Mouse (Mus musculus) lung, postnatal 4 days (tissue): ENCODE results near the gene Agtrap.
"Not testable (repeated sequence)": the region's sequence is repeated elsewhere in the genome, so short reads cannot be mapped to it uniquely, and the experiment has no call there.

Experiments
- DNase-seq, 2 experiments: peaks; one replicate each; pipeline ENCODE4 v3.0.0; 2021

The Agtrap gene

DNA sequence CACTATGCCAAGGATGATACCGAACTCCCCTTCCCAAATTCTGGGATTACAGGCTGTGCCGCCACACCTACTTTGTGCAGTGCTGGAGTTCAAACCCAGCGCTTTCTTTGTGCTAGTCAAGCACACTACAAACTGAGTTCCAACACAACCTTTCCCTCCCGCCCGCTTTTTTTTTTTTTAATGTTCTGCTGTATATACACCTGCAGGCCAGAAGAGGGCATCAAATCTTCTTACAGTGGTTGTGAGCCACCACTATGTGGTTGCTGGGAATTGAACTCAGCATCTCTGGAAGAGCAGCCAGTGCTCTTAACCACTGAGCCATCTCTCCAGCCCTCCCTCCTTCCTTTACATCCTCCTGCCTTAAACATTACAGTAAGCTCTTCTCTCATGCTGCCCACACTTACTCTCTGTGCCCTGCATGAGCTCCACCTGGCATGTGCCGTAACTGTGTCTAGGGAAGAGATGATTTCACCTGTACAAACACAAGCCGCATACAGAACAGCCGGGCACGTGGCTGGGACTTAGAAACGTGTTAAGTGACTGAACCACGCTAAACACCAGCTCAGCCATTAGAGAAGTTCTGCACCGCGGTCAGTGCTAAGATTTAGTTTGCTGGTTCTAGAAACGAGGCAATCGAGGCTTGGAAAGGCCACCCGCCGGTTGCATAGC is 13.2 kb downstream of the Agtrap start:
- no peak for DNase-seq

DNA sequence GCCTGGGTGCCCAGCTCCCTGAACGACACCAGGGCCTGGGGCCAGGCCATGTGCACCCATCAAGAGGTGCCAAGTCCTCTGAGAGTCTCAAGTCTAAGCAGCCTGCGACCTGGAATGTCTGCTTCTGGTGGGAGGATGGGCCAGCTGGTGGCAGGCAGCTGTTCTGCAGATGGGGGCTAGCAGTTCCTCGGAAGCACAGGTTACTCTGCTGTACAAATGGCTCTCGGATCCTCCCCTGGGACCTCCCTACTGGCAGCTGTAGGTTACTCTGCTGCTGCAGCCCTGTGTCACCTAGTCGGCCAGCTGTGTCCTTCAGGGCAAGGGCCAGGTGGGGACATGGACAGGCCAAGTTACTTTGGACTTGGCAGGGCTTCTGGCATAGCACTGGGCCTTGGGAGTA is 16.3 kb downstream of the Agtrap start:
- no peak for DNase-seq

DNA sequence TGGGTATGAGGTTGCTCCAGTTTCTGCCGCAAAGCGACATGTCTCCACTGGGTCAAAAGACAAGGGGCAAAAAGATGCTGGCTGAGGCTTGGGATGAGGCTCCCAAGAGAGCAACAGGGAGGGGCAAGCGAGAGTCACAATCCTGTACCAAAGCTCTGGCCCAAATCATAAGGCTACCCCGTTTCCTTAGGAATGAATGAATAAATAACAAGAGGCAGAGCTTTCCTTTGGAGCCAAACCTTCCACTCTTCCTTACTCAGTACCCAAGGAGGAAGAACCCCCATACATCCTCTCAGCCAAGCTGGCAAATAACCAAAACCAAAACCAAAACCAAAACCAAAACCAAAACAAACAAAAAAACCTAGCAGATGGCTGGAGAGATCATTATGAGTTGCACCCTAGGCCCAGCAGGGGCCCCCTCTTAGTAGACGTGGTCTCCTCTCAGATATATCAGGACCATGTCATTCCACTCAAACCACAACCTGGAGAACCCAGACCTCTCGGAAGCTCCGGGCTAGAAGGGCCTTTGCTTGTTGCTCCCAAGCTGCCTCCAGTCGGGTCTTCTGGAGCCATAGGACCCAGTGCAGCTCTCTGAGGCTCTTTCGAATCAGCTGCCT is 18.1 kb downstream of the Agtrap start:
- DNase-seq, result no peak

DNA sequence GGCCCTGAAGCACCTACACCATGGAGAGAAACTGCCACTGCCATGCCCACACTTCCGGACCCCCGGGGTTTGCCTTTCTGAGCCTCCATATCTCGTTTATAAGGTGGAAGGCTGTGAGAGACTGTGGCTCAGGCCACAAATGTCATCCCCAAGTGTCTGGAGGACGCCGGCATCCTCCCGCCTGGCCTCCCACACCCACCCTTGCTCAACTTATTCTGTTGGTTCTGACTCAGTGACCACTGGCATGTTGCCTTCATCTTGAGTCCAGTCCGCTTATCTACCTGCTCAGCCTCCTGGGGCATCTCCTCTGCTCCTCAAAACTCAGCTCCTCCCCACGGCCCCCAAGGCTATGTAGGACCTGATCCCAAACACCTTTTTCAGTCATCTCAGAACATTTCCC is 20.5 kb downstream of the Agtrap start:
- no peak for DNase-seq

DNA sequence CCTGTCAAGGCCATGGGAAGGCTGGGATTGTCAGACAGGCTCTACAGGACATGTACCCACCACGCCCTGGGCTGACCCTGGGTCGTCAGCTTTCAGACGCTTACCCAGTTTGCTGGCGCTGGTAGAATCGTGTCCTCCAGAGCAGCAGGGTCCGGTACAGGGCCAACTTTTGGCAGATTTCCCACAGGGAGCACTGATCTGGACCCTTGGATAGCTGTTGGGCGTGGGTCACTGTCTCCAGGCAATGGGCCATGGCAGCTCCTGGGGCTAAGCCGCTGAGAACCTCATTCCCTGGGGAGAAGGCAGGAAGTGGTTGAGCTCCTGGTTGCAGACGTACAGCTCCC is 21.5 kb downstream of the Agtrap start:
- DNase-seq, result no peak

DNA sequence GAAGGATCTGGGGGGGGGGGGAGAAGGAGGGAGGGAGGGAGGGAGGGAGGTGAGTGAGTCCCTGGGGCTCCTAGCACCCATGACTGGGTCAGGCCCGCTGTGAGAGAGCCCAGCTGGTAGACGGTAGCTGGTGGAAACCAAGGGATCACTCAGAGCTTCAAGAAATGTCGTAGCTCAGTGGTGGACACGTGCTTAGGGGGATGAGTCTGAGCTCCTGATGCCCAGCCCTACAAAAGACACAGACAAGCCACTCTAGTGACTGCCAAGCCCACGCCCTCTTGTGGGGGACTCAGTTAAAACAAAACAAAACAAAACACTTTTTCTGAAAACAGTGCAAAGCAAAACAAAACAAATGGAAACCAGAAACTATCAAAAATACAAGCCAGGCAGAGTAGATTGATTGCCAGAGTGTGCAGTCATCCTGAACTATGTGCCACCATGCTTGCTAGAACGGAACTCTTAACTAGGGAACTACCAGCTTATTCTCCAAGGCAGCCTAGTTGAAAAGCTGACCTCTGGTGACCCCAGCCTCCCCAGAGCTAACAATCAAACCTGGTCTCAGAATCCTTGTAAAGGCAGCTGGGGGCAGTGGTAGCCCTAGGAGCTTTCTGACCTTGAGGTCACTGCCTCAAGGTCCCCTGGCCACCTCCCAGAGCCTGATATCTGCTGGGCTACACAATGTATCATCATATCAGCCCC is 22.0 kb downstream of the Agtrap start:
- no peak for DNase-seq

DNA sequence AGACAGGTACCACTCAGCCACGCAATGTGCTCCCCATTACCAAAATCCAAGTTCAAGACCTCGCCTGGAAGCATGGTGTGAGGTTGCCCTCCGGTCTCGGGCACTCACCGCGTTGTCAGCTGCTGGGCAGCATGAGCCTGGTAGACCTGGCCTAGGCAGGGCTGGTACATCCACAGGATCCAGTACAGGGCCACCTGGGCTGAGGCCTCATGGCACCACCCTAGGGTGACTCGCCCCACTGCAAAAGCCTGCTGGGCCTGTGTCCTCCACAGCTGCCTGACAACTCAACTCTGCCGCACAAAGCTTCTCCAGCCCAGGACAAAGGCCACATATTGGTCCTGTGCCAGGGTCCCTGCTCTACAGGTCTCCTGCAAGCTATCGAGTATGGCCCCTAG is 26.7 kb downstream of the Agtrap start:
- DNase-seq, result no peak

DNA sequence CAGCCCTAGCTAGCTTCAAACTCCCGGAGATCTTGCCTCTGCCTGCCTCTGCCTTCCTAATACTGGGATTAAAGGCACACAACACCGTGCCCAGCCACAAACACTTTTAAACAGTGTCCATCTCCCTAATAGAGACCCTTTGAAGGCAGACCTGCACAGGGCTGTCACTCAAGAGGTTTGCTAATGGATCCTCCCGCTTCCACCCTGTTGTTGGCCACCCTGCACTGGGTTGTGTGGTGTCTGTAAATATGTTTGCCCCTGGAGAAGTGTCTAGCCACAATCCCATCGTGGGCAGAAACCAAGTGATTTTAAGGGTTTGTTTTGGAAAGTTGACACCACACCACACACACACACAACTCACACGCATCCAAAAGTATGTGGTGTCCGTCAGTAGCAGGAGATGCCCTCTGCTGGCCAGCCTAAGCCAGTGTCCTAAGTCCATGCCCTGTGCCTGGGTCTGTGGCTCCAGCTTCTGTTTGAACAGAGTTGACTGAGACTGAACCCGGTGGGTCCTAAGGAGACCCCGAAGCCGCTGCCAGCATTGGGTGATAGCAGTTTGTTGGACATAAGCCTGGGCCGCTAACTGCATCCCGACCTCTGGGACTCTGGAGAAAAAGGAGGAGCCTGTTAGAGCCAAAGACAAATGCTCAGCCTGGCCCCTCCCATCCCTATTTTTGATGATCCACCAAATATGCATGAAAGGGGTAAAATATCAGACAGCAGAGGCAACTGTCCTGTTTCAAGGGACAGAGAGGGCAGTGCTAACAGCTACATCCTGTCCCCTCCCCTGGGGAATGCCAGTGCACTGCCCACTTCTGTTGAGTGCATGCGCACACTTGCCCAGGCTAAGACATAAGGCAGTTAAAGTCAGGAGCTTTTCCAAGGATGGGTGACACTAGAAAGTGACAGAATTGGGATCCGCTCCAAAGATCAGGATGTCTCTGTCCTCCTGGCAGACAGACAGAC is 27.4 kb downstream of the Agtrap start:
- DNase-seq, result peak; percentile 76 to 77

DNA sequence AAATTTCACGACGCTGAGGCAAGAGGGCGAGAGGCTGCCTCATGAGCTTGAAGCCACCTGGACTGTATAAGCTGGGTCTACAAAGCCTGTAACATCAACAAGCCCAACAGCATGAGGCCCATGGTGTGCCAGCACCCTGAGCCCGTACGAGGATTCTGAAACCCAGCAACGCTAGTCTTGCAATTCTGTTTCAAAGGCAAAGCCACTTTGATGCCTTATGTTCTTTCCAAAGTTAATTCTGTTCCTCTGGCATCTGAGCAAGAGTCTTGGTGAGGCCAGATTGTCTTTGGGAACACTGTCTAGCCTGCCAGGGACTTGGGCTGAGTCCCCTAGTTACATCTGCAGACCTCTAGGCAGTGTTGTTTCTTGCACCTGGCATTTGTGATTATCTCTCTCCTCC is 28.8 kb downstream of the Agtrap start:
- no peak for DNase-seq

DNA sequence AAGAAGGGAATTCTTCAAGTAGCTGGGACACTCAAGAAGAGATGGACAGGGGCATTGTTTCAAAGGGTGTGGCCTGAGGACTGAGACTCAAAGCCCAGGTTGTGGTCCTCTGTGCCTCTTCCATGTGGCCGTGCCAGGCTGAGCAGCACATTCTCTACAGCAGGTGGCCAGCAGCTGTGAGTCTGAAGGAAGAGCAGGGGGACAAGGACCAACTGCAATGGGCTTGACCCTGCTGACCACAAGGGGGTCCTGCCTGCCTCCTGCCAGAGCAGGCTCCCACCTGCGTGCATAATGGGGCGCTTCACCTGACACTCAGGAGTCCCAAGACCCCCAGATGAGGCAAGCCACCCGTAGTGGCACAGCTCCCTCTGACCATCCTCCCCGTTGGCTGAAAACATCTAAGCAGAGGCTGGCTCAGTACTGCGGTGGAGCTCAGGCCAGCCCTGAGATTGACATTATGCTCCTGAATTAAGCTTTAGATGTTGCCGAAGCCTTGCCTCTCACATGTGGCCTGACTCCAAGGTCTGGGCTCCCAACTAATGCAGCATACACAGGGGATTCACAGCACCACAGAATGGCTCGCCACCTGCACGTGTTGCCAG is 29.5 kb downstream of the Agtrap start:
- DNase-seq, result no peak

DNA sequence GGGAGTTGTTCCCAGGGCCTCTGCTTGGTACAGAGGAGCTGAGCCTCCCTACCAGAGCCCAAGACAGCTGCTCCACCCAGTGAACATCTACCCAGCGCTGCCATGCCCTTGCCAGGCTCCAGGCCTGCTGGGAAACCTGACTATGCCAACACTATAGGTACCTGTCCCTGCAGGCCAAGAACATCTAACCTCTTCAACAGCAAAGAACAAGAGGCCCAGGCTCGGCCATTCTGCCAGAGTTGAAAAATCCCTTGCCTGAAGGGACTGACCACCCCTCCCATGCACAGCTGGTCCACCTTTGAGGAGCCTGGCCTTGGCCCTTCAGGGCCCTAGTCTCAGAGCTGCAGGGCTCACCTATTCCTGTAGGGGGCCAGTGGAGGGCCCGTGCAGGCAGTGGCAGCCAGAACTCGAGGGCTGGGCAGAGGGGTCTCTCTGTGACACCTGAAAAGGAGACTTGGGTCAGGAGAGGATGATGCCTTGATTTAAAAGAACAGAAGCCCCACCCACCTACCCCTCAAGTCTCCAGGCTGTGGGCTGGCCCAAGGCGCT is 30.1 kb downstream of the Agtrap start:
- no peak for DNase-seq

DNA sequence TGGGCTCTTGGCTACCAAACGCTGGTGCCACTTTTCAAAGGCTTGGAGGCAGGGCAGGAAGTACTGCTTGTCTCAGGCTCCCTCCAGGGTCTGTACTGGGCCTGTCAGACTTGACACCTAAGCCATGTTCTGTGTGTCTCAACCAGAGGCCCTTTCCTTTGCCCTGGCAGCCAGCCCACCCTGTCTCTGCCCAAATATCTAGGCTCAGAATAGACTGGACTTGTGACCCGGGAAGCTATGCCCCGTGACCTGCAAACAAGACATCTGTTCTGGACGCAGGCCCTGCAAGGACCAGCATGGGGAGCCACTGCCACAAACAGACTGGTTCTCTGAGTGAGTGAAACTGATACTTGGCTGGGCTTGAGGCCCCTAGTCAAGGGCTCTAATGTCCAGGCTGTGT is 31.0 kb downstream of the Agtrap start:
- DNase-seq, result no peak

DNA sequence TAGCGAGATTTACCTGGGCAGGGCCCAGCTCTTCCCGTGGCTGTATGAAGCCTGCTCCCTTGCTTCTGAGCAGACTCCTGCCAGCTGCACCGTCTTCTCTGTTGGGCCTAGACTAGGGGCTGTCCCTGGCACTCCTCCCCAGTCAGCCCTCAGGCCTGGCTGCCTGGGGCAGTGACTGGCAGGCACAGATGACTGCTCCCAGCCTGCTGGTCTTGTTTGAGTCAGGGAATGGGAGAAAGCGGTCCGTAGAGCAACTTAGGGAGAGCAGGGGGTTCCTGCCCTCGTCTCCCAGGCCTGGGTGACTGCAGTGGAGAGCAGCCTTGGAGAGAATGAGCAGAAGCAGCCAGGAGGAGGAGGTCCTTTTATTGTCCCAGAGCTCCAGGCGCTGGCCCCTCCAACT is 31.6 kb downstream of the Agtrap start:
- no peak for DNase-seq

DNA sequence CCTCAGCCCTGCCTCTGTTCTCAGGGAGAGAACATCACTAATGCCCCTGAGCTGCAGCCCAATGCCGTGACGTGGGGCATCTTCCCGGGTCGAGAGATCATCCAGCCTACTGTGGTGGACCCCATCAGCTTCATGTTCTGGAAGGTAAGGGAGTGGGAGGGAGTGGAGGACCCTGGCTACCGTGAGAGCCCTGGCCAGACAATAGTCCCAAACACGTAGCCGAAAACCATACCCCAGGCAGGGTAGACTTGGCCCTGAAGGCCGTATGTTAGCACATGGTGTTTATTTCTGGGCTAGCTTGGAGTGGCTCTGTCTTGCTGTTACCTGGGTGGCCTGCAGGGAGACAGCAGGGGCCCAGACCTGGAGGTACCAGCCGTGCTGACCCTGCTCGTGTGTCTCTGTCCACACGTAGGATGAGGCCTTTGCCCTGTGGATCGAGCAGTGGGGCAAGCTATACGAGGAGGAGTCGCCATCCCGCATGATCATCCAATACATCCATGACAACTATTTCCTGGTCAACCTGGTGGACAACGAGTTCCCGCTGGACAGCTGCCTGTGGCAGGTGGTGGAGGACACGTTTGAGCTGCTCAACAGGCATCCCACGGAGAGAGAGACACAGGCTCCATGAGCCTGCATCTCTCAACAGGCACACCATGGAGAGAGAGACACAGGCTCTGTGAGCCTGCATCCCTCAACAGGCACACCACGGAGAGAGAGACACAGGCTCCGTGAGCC is 32.7 kb downstream of the Agtrap start:
- no peak for DNase-seq

DNA sequence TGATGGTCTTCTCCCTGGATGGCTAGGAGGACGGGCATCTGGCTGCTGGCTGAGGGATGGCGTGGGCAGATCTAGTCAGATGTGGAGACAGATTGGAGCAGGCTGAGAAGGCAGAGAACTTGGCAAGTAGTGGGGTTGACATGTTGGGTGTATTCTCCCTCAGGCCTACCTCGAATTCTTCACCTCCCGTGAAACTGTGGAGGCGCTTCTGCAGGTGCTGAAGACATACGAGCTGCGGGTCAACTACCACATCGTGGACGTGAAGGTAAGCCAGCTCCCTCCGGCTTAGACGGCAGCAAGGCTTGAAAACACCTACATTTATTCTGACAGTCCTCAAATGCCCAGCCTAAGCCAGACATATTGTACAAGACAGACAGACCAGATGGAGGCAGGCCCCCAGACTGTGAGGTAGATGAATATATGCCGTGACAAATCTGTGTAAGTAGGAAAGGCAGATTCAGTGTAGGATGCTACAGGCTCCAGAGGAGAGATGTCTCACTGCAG is 34.4 kb downstream of the Agtrap start:
- DNase-seq, result no peak

DNA sequence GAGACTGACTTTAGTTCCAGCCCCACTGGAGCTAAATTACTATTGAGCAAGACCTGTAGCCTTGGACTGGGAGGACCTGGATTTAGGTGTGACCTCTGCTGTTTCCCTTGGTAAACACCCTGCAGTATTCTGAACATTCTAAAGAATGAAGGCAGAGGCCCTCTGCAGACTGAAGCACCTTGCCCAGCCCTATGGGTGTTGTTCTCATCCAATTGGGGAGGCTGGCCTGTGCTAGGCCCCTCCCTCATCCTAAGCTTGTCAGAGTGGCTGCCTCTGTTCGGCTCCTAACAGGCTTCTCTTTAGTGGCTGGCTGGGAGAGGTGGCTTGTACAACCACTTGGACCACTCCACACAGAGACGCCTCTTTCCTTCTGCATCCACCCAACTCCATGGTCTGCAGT is 34.9 kb downstream of the Agtrap start:
- no peak for DNase-seq

DNA sequence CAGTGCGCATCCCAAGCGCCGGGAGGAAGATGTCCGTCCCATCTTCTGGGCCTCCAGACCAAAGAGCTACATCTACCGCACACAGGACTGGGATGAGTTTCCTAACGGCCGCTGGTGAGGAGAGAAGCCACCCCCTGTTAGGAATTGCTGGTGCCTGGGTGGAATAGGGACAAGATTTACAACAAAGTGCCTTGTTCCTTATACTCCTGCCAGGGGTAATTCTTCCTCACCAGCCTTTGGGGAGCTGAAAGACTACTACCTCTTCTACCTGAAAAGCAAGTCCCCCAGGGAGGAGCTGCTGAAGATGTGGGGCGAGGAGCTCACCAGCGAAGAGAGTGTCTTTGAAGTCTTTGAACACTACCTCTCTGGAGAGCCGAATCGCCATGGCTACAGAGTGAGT is 35.9 kb downstream of the Agtrap start:
- DNase-seq, result no peak

DNA sequence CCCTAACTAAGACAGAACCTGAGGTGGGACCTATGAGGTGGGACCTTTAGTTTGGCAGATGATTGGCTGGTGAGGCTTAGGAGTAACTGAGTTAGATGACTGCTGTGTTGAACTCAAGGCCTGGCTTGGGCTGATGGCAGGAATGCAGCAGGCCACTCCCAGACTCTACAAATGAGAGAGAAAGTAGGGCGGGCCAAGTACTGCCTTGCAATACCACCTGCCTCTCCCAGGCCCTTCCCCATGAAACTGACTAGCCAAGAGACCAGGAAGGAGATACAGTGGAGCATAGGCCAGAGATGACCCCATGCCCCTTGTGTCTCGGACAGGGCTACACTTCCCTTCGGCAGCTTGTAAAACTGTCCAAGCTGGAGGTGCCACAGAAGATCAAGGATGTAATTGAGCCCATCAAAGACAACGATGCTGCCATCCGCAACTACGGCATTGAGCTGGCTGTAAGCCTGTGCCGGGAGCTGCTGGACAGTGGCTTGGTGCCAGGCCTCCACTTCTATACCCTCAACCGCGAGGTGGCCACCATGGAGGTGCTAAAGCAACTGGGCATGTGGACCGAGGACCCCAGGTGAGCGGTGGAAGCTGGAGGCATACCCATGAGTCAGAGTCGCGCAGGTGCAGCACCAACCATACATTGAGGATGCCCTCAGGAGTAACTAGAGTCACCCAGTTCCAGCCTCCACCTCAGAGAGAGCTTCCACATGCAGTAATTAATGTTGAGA is 36.6 kb downstream of the Agtrap start:
- no peak for DNase-seq

DNA sequence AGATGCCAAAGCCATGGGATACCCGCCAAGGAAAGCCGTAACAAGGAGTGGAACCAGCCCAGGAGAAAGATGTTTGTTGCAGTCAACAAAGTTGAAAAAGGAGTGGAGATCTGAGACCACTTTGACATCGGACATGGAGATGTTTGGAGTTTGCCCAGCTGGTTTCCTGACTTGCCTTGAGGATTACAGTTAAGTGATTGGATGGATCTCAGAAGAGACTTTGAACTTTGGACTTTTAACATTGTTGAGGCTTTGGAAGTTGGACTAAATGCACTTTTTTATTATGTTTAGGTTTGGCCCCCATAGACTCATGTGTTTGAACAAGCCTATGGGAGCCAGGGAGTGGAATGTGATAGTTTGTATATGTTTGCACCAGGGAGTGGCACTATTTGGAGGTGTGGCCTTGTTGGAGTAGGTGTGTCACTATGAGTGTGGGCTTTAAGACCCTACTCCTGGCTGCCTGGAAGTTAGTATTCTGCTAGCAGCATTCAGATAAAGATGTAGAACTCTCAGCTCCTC is 37.4 kb downstream of the Agtrap start:
- DNase-seq, result not testable (repeated sequence)

DNA sequence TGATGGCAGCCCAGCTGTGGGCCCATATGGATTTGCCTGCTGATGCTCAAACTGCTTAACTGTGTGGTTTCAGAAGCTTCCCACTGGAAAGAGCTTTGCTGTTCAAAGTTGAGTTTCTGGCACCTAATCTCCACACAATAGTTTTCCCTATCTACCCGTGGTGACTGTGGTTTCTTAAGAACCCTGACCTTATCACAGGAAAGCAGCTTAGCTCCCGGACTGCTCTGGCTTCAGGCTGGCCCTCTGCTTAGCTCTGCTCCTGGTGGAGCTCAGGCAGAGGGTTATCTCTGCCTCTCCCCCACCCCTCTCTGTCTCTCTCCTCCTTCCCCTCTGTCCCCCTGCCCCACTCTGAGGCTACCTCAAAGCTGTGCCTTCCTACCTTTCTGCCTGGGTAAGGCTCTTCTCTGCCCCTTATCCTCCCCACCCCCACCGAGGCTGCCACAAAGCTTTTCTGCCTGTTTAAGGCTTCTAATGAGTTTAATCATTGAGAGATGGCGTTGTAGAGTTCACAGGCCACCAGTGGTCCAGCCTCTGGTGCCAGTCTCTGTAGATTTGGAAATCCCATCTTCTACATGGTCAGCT is 41.3 kb downstream of the Agtrap start:
- DNase-seq, result no peak
